Mouse (Mus musculus): ENCODE measurements around the gene Hsp90ab1. TPM values are rescaled to one million over a fixed set of nuclear protein-coding genes. Genes with fewer than 3 reads are reported as not detected.
A peak's percentile ranks its signal among the peaks of the same experiment; 100 is the strongest.

Gene Hsp90ab1
- 1,000 to 10,000 TPM; 1,506 to 1,598 TPM for total RNA-seq (2021)
- long read RNA-seq, experiment 1, transcript Hsp90ab1-201 (11 exons, 2,520 nt): major isoform, 1,813 of 2,094 reads
- long read RNA-seq, experiment 1, partial matches to known transcripts: 232 of 2,094 reads
- long read RNA-seq, experiment 1, other reads (novel, unspliced or antisense): 49 of 2,094 reads
- long read RNA-seq, experiment 2, transcript Hsp90ab1-201 (11 exons, 2,520 nt): major isoform, 1,138 of 1,355 reads
- long read RNA-seq, experiment 2, partial matches to known transcripts: 192 of 1,355 reads
- long read RNA-seq, experiment 2, other reads (novel, unspliced or antisense): 25 of 1,355 reads

- DNase-seq (ENCODE audit: low spot score in 2 of 2): peak; percentile 99 to 100
Measured at GRCm38 (mm10) chr17:45573087-45573779, at the start of gene Hsp90ab1. Gene Hsp90ab1 (minus strand): TSS chr17:45573271.

GRCm38 (mm10) chr17:45619386-45620256, 46.5 kb upstream of the Hsp90ab1 start:
- no peak for DNase-seq (ENCODE audit: low spot score in 2 of 2)

GRCm38 (mm10) chr17:45618941-45619385, 45.9 kb upstream of the Hsp90ab1 start:
- no peak for DNase-seq (ENCODE audit: low spot score in 2 of 2)

- no peak for DNase-seq (ENCODE audit: low spot score in 2 of 2)
Measured at GRCm38 (mm10) chr17:45617655-45618054, 44.6 kb upstream of the Hsp90ab1 start.

- no peak for DNase-seq (ENCODE audit: low spot score in 2 of 2)
Measured at GRCm38 (mm10) chr17:45616679-45617078, 43.6 kb upstream of the Hsp90ab1 start.

- no peak for DNase-seq (ENCODE audit: low spot score in 2 of 2)
Measured at GRCm38 (mm10) chr17:45616046-45616650, 43.1 kb upstream of the Hsp90ab1 start.

- no peak for DNase-seq (ENCODE audit: low spot score in 2 of 2)
Measured at GRCm38 (mm10) chr17:45612921-45613320, 39.9 kb upstream of the Hsp90ab1 start.

- DNase-seq (ENCODE audit: low spot score in 2 of 2): no peak
Measured at GRCm38 (mm10) chr17:45612008-45612407, 38.9 kb upstream of the Hsp90ab1 start.

GRCm38 (mm10) chr17:45610144-45610866, 37.2 kb upstream of the Hsp90ab1 start:
- DNase-seq (ENCODE audit: low spot score in 2 of 2): no peak

GRCm38 (mm10) chr17:45608396-45608795, 35.3 kb upstream of the Hsp90ab1 start:
- no peak for DNase-seq (ENCODE audit: low spot score in 2 of 2)

- DNase-seq (ENCODE audit: low spot score in 2 of 2): no peak
Measured at GRCm38 (mm10) chr17:45606992-45607879, 34.2 kb upstream of the Hsp90ab1 start.

GRCm38 (mm10) chr17:45602984-45603383, 29.9 kb upstream of the Hsp90ab1 start:
- DNase-seq (ENCODE audit: low spot score in 2 of 2): no peak

GRCm38 (mm10) chr17:45601877-45602304, 28.8 kb upstream of the Hsp90ab1 start, which contains the start of gene Mymx:
Gene Mymx (minus strand): TSS chr17:45602102.
- no peak for DNase-seq (ENCODE audit: low spot score in 2 of 2)

GRCm38 (mm10) chr17:45601325-45601724, 28.3 kb upstream of the Hsp90ab1 start:
- DNase-seq (ENCODE audit: low spot score in 2 of 2): no peak

GRCm38 (mm10) chr17:45600267-45600666, 27.2 kb upstream of the Hsp90ab1 start:
- DNase-seq (ENCODE audit: low spot score in 2 of 2): no peak

GRCm38 (mm10) chr17:45599446-45600242, 26.6 kb upstream of the Hsp90ab1 start, which contains the start of gene Slc29a1:
Gene Slc29a1 (minus strand): TSS chr17:45599606.
- no peak for DNase-seq (ENCODE audit: low spot score in 2 of 2)

GRCm38 (mm10) chr17:45598891-45599290, 25.8 kb upstream of the Hsp90ab1 start:
- no peak for DNase-seq (ENCODE audit: low spot score in 2 of 2)

- DNase-seq (ENCODE audit: low spot score in 2 of 2): no peak
Measured at GRCm38 (mm10) chr17:45598376-45598775, 25.3 kb upstream of the Hsp90ab1 start.

Data from left cerebral cortex, adult 18-20 months (tissue).